Mouse (Mus musculus): Measurements from ENCODE around the gene Bsnd. TPM values are rescaled to one million over a fixed set of nuclear protein-coding genes. Genes with fewer than 3 reads are reported as not detected.

Gene Bsnd
- total RNA-seq, 2 experiments from 2014 or later, result not detected

DNA sequence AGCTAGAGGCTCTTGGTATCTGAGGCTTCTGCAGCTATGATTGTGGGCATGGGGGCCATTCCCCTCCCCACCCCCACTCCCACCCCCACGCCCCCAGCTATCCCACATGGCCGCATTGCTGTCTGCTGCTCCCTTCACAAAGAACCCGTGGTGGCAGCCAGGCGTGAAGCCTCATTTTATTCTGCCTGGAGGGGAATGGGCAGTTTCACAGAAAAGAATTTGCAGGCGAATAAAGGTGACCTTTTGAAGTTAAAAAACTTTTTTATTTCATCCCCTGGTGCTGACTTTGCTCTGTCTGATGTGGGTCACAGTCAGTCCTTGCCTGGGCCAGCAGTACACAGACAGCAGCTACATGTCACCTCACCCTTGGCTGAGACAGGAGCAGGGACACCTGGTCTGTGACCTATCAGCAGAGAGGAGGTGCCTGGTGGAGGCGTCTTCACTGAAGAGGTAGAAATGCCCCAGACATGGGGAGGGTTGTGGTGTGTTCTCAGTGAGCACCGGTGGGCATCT lies 8.8 kb downstream of the Bsnd start:
- no peak for DNase-seq

DNA sequence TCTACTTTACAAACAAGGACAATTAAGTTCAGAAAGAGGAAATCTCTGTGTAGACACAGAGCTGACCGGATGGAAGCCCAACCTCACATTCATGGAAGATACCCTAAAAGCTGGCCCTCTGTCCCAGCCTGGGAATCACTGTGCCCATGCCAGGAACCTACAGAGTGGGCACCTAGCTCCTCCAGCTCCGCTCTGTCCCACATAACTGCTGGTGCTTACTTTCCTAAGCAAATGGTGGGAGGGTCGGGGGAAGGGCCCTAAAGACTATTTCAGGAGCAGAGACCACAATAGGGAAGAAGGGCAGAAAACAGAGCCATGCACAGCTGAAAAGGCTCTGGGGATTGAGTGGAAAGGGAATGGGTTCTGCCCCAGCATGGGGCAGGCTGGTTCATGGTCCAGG lies 11.5 kb downstream of the Bsnd start:
- no peak for DNase-seq

DNA sequence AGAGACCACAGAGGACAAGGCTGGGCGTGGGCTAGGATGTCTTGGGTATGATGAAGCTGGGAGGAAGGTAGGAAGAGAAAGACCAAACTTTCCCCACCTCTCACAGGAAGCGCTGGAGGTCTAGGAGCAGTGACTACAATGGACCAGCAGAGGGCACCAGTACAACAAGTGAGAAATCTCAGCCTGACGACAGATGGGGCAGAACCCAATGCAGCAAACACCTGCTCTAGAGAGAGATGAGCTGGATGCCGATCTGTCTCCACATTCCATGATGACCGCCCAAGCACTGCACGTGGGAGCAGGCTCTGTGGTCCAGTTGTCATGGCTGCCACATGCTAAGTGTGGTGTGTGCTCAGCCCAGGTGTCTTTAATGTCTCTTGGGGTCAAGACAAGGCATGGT lies 17.8 kb downstream of the Bsnd start:
- peak; percentile 64 for DNase-seq

DNA sequence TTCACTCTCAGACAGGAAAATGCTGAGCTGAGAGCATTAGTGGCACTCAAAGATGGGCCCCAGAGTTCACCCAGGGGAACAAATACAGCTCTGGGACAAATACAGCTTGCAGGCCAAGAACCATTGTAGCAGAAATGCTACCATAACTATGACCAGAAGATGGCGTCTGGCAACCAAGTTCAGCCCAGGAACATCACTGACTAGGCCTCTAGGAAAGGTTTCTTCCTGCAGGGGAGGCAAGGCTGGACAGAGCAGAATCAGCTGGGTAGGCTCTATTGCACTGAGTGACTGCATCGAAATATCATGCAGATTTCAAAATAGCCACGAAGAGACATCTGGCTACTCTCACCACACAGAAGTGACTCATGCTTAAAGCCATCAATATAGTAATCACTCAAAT lies 19.7 kb downstream of the Bsnd start:
- DNase-seq, result peak; percentile 73

DNA sequence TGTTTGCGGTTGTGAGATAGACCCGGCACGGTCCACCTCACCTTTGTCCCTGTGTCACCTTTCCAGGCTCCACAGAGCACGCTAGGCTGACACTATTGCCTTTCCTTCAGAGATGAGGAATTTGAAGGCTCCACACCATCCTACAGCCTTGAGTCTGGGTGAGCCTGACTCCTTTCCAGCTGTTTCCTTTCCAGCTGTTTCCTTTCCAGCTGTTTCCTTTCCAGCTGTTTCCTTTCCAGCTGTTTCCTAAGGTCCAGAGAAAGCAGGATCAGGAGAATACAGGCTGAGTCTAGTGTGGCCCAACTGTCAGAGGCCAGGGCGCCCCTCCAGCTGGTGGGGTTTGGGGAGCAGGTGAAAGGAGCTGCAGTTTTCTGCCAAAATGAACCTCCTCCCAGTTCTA lies 21.2 kb downstream of the Bsnd start:
- peak; percentile 29 for DNase-seq

DNA sequence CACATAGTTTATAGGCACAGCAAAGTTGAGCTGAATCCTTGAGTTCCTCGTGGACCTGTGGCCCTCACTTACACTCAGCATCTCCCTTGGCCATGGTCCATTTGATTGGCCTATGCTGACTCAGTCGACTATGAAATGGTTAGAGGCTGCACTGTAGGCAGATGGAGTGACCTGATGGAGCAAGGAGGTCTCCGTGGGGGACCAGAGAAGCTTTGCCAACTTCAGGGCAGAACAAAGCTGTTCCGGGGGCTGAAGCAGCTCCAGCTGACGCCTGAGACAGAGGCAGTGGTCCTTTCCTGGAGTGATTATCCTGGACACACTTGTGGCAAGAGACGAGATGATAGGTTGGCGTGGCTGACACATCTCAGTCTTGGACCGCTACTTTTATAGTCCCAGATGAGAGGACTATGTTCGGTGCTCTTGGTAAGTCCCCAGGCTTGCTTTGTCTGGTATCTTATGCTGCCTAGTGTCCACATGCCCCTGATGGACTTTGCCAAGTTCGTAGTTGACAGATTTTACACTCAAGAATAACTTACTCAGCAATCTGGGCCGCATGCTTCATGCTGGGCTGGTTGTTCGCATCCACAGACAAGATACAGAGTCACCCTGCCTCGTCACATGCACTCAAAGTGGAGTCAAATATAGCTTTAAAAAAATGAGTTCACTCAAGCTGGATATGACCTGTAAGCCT lies 24.5 kb downstream of the Bsnd start:
- no peak for DNase-seq

DNA sequence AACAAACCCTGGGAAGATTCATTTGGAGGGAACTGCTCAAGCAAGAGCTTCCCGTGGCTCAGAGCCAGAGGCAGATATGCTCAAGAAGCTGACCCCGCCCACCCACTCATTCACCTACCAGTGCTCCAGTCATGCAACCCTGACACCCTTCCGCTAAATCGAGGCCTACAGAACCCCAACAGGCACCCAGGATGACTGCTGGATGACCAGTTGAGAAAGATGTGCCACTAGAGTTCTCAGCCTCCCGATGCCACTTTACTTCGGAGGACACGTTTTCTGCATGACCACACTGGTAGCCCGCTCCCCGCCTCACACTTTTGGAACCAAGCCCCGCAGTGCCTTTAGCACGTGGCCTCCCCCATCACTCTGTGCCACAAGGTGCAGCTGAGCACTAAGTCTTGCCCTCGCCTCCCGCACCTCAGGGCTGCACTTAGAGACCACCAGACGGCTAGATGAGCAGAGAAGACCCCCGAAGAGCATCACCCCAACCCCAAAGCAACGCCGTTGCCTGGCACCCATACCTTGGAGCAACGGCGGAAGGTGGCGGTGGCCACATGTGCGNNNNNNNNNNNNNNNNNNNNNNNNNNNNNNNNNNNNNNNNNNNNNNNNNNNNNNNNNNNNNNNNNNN lies 28.8 kb downstream of the Bsnd start:
- DNase-seq, result no peak

DNA sequence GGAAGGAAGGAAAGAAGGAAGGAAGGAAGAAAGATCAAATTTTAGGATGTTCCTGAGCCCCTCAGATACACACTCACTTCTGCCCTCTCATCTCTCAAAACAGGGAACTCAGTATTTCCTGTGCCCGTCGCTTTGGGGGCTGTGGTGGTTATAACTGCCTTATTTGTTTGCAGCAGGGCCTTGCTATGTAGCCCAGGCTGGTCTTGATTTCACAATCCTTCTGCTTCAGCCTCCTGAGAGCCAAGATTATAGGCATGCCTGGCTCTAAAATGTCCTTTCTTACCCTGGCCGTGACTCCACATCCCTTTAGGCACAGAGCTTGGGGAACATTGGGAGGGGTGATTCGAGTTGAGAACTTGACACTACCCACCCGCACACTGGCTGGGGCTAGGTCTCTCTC lies 29.6 kb downstream of the Bsnd start:
- DNase-seq, result no peak

DNA sequence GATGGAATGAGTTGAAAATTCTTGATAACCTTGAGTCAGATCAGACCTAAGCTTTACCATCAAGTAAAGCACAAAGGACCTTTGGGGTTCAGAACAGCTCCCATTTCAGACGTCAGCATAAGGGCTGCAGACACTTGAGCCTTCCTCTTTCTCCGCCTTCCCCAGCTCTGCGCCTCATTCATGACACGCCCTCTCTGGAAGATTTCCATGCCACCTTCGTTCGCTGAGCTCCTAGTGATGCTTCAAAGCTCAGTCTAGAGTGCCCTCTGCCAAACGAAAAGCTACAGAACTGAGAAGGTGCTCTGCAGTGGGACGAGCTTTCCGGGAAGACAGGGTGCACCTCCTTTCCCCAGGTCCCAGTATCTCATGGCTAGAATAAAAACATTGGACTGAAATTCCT lies 30.1 kb downstream of the Bsnd start:
- no peak for DNase-seq

DNA sequence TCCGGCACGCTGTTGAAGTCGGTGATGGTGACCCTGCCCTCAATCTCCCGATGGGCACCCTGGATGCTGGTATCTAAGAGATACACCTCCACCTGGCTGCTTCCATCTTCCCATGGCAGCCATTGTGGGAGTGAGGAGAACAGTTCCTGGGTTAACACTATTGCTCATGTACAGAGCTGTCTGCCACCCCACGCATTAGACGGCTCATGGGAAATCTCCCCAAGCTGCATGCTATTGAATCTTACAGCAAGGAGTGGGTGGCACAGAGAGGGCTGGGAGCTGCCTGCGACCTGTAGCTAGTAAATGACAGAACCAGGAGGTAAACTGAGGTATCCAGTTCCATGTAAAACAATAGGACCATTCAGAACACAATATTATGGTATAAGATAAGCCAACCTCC lies 37.5 kb downstream of the Bsnd start:
- DNase-seq, result no peak

DNA sequence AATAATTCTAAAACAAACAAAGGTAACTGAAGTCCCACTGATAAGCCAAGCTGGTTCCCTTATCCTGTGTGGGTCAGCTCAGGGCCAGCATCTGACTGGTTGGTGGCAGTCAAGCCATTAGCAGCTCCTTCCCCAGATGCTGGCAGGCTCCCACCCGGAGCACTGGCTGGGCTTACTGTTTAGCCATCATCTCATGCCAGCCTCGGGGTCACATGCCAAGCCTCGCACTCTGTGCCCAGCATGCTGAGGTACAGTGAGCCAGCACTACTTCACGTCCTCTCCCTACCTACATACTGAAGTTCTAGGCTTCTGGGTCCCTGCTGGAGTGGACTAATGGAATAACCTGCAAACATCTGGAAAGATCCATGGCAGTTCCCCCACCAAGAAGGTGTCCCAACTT lies 38.6 kb downstream of the Bsnd start:
- DNase-seq, result no peak

DNA sequence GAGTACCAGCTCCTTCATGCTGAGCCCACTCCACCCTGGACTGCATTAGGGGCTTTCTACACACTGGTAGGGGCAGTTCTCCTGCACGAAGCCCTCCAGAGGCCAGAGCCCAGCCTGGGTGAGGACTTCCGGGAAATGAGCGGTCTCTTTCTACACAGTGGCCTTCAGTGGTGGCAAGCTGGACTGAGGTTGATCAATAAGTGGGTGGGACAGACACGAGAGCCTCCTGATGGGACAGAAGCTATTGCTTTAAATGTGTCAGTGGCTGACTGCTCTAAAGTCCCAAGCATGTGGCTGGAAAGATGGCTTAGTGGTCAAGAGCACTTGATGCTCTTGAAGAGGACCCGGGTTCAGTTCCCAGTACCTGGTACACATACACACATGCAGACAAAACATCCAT lies 39.0 kb downstream of the Bsnd start:
- no peak for DNase-seq

DNA sequence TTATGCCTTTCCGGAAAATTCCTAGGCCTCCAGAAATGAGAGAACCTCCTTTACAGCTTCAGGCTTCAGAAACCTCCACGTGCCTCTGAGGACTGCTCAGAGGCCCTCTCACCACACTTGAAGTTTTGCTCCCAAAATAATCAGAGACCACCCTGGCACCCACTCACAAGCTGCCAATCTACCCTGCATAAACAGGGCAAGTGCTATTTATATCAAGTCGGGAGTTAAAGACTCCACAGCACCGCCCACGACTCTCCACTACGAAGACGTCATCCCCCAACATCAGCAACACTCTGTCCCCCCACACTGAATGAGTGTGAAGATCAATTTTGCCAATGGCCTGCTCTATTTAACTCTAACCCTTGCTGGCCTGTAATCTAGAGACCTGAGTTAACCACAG lies 39.7 kb downstream of the Bsnd start:
- no peak for DNase-seq

DNA sequence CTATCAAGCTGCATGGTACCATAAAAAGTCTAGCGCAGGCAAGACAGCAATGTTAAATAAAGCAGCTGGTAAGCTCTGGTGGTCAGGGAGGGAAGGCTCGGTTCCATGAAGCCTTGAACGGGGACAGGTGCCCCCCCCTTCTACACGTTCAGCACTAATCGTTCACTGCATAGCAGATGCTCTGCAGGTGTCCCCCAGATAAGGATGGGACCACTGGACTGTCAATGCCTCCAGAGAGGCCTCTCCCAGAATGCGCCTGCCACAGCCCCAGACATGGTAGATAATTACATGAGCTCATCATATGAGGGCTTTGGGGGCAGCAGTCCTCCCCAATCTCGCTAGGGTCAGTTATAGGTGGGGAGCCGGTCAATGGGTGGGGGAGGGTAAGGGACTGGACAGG lies 42.8 kb downstream of the Bsnd start:
- no peak for DNase-seq

DNA sequence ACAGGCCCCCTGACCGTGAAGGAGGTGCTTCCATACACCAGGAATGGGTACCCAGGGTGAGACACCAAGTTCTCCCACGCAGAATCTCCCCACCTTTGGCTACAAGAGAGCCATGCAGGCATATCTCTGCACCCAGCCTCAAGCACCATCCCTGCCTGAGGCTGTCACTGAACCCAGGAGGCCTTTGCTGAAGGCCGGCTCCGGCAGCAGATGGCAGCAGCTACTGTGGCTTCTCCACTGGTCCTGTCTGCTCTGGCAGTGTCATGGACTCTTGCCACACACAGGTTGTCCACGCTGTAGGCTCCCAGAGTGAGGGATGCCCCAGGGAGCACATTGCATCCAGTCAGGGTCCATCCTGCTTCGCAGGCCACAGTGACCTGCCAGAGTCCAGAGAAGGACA lies 48.9 kb downstream of the Bsnd start:
- no peak for DNase-seq

DNA sequence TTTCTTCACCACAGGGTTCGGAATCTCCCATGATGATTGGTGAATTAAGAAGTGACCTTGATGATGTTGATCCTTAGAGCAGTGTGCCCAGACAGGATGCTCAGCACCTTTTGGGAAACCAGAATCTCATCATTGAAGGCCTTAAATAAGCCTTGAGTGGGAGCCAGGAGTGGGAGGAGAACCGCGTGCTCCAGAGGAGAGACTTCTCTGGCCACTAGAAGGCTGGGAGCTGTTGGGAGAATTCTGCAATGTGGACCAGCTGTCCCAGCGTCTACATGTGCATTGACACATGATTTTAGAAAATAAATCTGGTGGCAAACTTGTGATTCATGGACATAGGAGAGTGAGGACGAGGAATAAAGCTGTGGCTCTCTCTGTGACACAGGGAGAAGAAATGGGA lies 53.3 kb downstream of the Bsnd start:
- no peak for DNase-seq

DNA sequence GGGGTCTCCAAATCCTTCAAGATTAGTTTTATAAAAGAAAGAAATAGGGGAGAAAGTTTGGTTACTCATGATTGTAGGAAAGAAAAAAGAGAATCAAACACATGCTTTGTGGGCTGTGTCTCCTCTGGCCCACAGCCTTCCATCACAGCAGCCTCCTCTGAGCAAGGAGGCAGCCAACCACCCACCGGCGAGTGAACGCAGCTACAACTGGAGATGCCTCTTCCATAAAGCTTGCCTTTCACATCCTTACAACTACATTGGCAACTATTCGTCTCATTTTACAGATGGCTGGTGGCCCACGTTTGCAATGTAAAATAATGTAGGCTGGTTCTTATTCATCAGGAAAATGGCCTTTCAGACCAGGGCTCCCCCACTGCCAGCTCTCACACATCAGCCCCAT lies 54.9 kb downstream of the Bsnd start:
- no peak for DNase-seq

DNA sequence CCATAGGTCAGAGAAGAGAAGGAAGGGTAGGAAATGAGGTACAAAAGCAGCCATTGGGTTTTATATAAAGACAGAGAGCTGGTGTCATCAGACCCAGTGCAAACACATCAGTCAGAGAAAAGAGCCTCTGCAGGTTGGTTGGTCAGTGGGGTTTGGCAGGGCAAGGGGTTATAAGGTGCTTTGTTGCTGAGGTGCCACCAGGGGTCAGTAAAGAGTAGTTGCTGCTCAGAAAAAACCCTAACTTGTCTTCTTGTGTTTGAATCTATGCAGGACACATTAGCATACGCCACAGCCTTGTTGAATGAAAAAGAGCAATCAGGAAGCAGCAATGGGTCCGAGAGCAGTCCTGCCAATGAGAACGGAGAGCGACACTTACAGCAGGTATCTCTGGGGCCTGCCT lies 55.6 kb downstream of the Bsnd start:
- DNase-seq, result peak; percentile 28

DNA sequence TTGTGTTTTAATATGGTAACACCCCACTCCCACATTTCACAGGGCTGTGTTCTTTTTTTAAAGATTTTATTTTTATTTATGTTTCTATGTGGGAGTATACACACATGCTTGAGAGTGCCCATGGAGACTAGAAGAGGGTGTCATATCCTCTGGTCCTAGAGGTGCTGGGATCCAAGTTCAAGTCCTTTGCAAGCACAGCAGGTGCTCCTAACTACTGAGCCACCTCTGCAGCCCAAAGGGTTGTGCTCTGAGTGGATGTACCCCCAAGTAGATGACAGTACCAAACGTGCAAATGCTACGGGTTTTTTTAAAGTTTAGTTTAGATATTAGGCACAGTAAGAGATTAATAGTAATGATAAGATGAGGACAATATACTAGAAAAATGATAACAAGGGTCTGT lies 56.7 kb downstream of the Bsnd start:
- no peak for DNase-seq

Other genes starting within 250 kb of the Bsnd start
- 10 to 100 TPM; 31.0 to 43.6 TPM for gene Usp24, start 176.1 kb downstream of the Bsnd start, total RNA-seq (2021)
- gene Pcsk9, start 28.0 kb downstream of the Bsnd start, total RNA-seq (2021), result 1 to 10 TPM in 1 of 2 experiments, under 1 TPM in 1; 0.94 to 1.1 TPM
- 10 to 100 TPM; 54.2 to 88.2 TPM for gene Dhcr24, start 68.8 kb upstream of the Bsnd start, total RNA-seq (2021)
- gene Lexm, start 125.0 kb upstream of the Bsnd start, total RNA-seq (2021), result not detected
- gene Ttc22, start 130.1 kb upstream of the Bsnd start, total RNA-seq (2021), result under 1 TPM; 0.09 to 0.18 TPM
- 1 to 10 TPM; 6.0 to 8.7 TPM for gene Pars2, start 158.8 kb upstream of the Bsnd start, total RNA-seq (2021)
- 10 to 100 TPM; 23.1 to 27.2 TPM for gene Ttc4, start 186.7 kb upstream of the Bsnd start, total RNA-seq (2021)
- 1 to 10 TPM in 1 of 2 experiments, under 1 TPM in 1; 0.48 to 1.1 TPM for gene Mroh7, start 238.6 kb upstream of the Bsnd start, total RNA-seq (2021)
- under 1 TPM; 0.27 to 0.30 TPM for gene Fam151a, start 241.6 kb upstream of the Bsnd start, total RNA-seq (2021)

Data from adrenal gland, postnatal 10 days (tissue).